Mouse (Mus musculus) thymus, adult 2 months (tissue): Measurements from ENCODE around the gene Adgb.

Source experiments
- CTCF ChIP-seq: fragments of 200-500 bp; IDR thresholded peaks from 2 replicates; pipeline ENCODE4 v1.5.1; 2012; ENCODE audit warnings: mild to moderate bottlenecking, control low read depth, low read length, moderate library complexity, borderline replicate concordance; ENCODE audit not compliant: control insufficient read depth, poor library complexity, insufficient read depth; ENCODE audit errors: extremely low read depth
- POLR2A ChIP-seq: fragments of 200-500 bp; IDR thresholded peaks from 2 replicates; pipeline ENCODE4 v1.6.1; 2012; ENCODE audit warnings: mild to moderate bottlenecking, low read length, control low read depth, moderate library complexity; ENCODE audit not compliant: control insufficient read depth, poor library complexity, insufficient read depth; ENCODE audit errors: extremely low read depth

- TF ChIP-seq POLR2A (no peak), CTCF (no peak)
These were observed 156.5 kb downstream of the Adgb start for GRCm38 (mm10) chr10:10315631-10316030.
